Mouse (Mus musculus) macrophage (primary cell): ENCODE measurements at regions not wholly inside any gene's neighbourhood (a gene's known extent, or its start where the extent isn't known, plus 50 kb on each side); places are given as distances from the start of the nearest gene placed in this dataset.
A peak's percentile ranks its signal among the peaks of the same experiment; 100 is the strongest.

ENCODE experiments used
- H3K27ac ChIP-seq: fragments of 350-480 bp; formaldehyde crosslinking; 2 replicates; pipeline ENCODE4 v1.9.0; 2021
- H3K36me3 ChIP-seq: fragments of 350-480 bp; formaldehyde crosslinking; 2 replicates; pipeline ENCODE4 v1.9.0; 2021; ENCODE audit errors: inconsistent target
- H3K4me3 ChIP-seq: fragments of 350-480 bp; formaldehyde crosslinking; 2 replicates; pipeline ENCODE4 v1.9.0; 2021; ENCODE audit errors: inconsistent target
- H3K79me2 ChIP-seq: fragments of 350-480 bp; formaldehyde crosslinking; 2 replicates; pipeline ENCODE4 v1.9.0; 2021; ENCODE audit errors: inconsistent target
- WGBS: methylation state at CpG from one replicate; pipeline ENCODE4 v1.1.7; 2026; ENCODE audit warnings: inconsistent platforms; ENCODE audit not compliant: missing documents; 5-methylcytosine and 5-hydroxymethylcytosine counted together

- 77% methylated on average over 3 of the region's 3 CpGs for WGBS
- Histone ChIP-seq H3K4me3 (no peak overlapping the region), H3K36me3 (no peaks in the 10 kb centered on the region), H3K27ac (no peak overlapping the region), H3K79me2 (no peaks in the 10 kb centered on the region)
Observed at GRCm38 (mm10) chr17:89592826-89593225, 317.4 kb downstream of the Gm10184 start.

- Histone ChIP-seq H3K27ac (no peak overlapping the region), H3K4me3 (no peak overlapping the region), H3K79me2 (no peaks in the 10 kb centered on the region), H3K36me3 (no peaks in the 10 kb centered on the region)
Observed at GRCm38 (mm10) chr17:89559506-89559905, 350.7 kb downstream of the Gm10184 start.

GRCm38 (mm10) chr17:89554754-89555153 lies 354.3 kb upstream of the Fshr start:
- Histone ChIP-seq H3K36me3 (no peaks in the 10 kb centered on the region), H3K79me2 (no peaks in the 10 kb centered on the region), H3K27ac (no peak overlapping the region), H3K4me3 (no peak overlapping the region)
- 100% methylated on average over 1 of the region's 1 CpGs for WGBS

- H3K36me3 ChIP-seq = no peaks in the 10 kb centered on the region
- no peak overlapping the region for H3K27ac ChIP-seq
- H3K4me3 ChIP-seq = no peak overlapping the region
- no peaks in the 10 kb centered on the region for H3K79me2 ChIP-seq
- 81% methylated on average over 3 of the region's 3 CpGs for WGBS
Observed at GRCm38 (mm10) chr17:89553597-89553996, 353.1 kb upstream of the Fshr start.

GRCm38 (mm10) chr17:89550758-89551157 lies 350.3 kb upstream of the Fshr start:
- H3K4me3 ChIP-seq = no peak overlapping the region
- H3K79me2 ChIP-seq = no peaks in the 10 kb centered on the region
- no peak overlapping the region for H3K27ac ChIP-seq
- WGBS = 83% methylated on average over 3 of the region's 3 CpGs
- no peaks in the 10 kb centered on the region for H3K36me3 ChIP-seq

GRCm38 (mm10) chr17:89521912-89522311 lies 321.4 kb upstream of the Fshr start:
- Histone ChIP-seq H3K36me3 (no peaks in the 10 kb centered on the region), H3K4me3 (no peak overlapping the region), H3K27ac (no peak overlapping the region), H3K79me2 (no peaks in the 10 kb centered on the region)
- WGBS = 89% methylated on average over 4 of the region's 4 CpGs

- Histone ChIP-seq H3K79me2 (no peaks in the 10 kb centered on the region), H3K27ac (no peak overlapping the region), H3K4me3 (no peak overlapping the region), H3K36me3 (no peaks in the 10 kb centered on the region)
- WGBS = 92% methylated on average over 2 of the region's 2 CpGs
Observed at GRCm38 (mm10) chr17:89519413-89519812, 318.9 kb upstream of the Fshr start.

GRCm38 (mm10) chr17:89505288-89505687 lies 304.8 kb upstream of the Fshr start:
- no peaks in the 10 kb centered on the region for H3K79me2 ChIP-seq
- no peaks in the 10 kb centered on the region for H3K36me3 ChIP-seq
- no peak overlapping the region for H3K4me3 ChIP-seq
- no peak overlapping the region for H3K27ac ChIP-seq
- 96% methylated on average over 3 of the region's 3 CpGs for WGBS

GRCm38 (mm10) chr17:89493547-89493946 lies 293.1 kb upstream of the Fshr start:
- no peak overlapping the region for H3K27ac ChIP-seq
- H3K4me3 ChIP-seq = no peak overlapping the region
- 69% methylated on average over 2 of the region's 2 CpGs for WGBS
- H3K36me3 ChIP-seq = no peaks in the 10 kb centered on the region
- no peaks in the 10 kb centered on the region for H3K79me2 ChIP-seq

GRCm38 (mm10) chr17:89466486-89466885 lies 266.0 kb upstream of the Fshr start:
- H3K4me3 ChIP-seq = no peak overlapping the region
- no peaks in the 10 kb centered on the region for H3K79me2 ChIP-seq
- no peaks in the 10 kb centered on the region for H3K36me3 ChIP-seq
- WGBS = 92% methylated on average over 1 of the region's 1 CpGs
- no peak overlapping the region for H3K27ac ChIP-seq

- no peaks in the 10 kb centered on the region for H3K79me2 ChIP-seq
- no peaks in the 10 kb centered on the region for H3K36me3 ChIP-seq
- no peak overlapping the region for H3K27ac ChIP-seq
- H3K4me3 ChIP-seq = no peak overlapping the region
- WGBS = 91% methylated on average over 5 of the region's 5 CpGs
Observed at GRCm38 (mm10) chr17:89465883-89466282, 265.4 kb upstream of the Fshr start.

GRCm38 (mm10) chr17:89460438-89460837 lies 260.0 kb upstream of the Fshr start:
- H3K27ac ChIP-seq = no peak overlapping the region
- H3K4me3 ChIP-seq = no peak overlapping the region
- no peaks in the 10 kb centered on the region for H3K79me2 ChIP-seq
- 98% methylated on average over 5 of the region's 5 CpGs for WGBS
- no peaks in the 10 kb centered on the region for H3K36me3 ChIP-seq

- Histone ChIP-seq H3K27ac (peak overlapping the region; percentile 70), H3K79me2 (no peaks in the 10 kb centered on the region), H3K36me3 (no peaks in the 10 kb centered on the region), H3K4me3 (no peak overlapping the region)
- 87% methylated on average over 3 of the region's 3 CpGs for WGBS
Observed at GRCm38 (mm10) chr17:89454301-89454700, 253.8 kb upstream of the Fshr start.

- H3K79me2 ChIP-seq = no peaks in the 10 kb centered on the region
- peak overlapping the region; percentile 44 for H3K27ac ChIP-seq
- H3K4me3 ChIP-seq = no peak overlapping the region
- H3K36me3 ChIP-seq = no peaks in the 10 kb centered on the region
- WGBS = 16% methylated on average over 4 of the region's 4 CpGs
Observed at GRCm38 (mm10) chr17:89450724-89451123, 250.2 kb upstream of the Fshr start.

- Histone ChIP-seq H3K79me2 (no peaks in the 10 kb centered on the region), H3K4me3 (no peak overlapping the region), H3K27ac (no peak overlapping the region), H3K36me3 (no peaks in the 10 kb centered on the region)
Observed at GRCm38 (mm10) chr17:89449391-89449790, 248.9 kb upstream of the Fshr start.

- H3K36me3 ChIP-seq = no peaks in the 10 kb centered on the region
- no peak overlapping the region for H3K4me3 ChIP-seq
- no peak overlapping the region for H3K27ac ChIP-seq
- no peaks in the 10 kb centered on the region for H3K79me2 ChIP-seq
- 98% methylated on average over 4 of the region's 4 CpGs for WGBS
Observed at GRCm38 (mm10) chr17:89434288-89434687, 233.8 kb upstream of the Fshr start.
